9 mouse cellular contexts compared by ENCODE assay signal in genomic region chr9:118622376-118623166, GRCm38 (mm10). TPM values are rescaled to one million over a fixed set of nuclear protein-coding genes. Genes with fewer than 3 reads are reported as not detected.
DNase-seq lines count a peak whose midpoint lies in the region; ATAC-seq and TF ChIP-seq lines count a peak whose summit lies in the region.
"Had no signal": no experiment of that assay in that cellular context is flagged by ENCODE, and none has a peak within 500 bp of the region (broad histone marks: within the 10 kb centered on the region; RNA-seq: fewer than 3 reads in every experiment).

No protein-coding gene starts in this region.

- H3K9ac ChIP-seq in midbrain, embryonic 14.5 days (replicated peaks; ENCODE audit: low read length) = no peak overlapping the region
- H3K9ac ChIP-seq in midbrain, embryonic 15.5 days = no peak overlapping the region

- DNase-seq in midbrain, embryonic 14.5 days = peak; percentile 11
- DNase-seq in gastrocnemius, adult 2 months = peak; percentile 73
- peak; percentile 86 for DNase-seq in kidney, postnatal 14 days
- peak; percentile 49 for DNase-seq in right cerebral cortex, postnatal 14 days
- DNase-seq in MN1 (ENCODE audit: low spot score) = no peak
- no peak for DNase-seq in thymus, adult 2 months
- DNase-seq: cerebellum, adult 8-10 months had no signal

- no peak for TF ChIP-seq CTCF in gastrocnemius, adult 2 months (IDR thresholded peaks at IDR 0.05)
- TF ChIP-seq CTCF in thymus, adult 2 months (IDR thresholded peaks at IDR 0.05; ENCODE audit: borderline replicate concordance, control insufficient read depth, extremely low read depth, insufficient read depth, low read length, poor library complexity) = no peak

- no peaks in the 10 kb centered on the region for H3K9me3 ChIP-seq in midbrain, embryonic 14.5 days (ENCODE audit: control insufficient read depth, low read length)
- no peaks in the 10 kb centered on the region for H3K9me3 ChIP-seq in midbrain, embryonic 15.5 days

- no peaks in the 10 kb centered on the region for H3K36me3 ChIP-seq in midbrain, embryonic 14.5 days (ENCODE audit: control insufficient read depth, insufficient read depth, low read length)
- H3K36me3 ChIP-seq in midbrain, embryonic 15.5 days (replicated peaks) = no peaks in the 10 kb centered on the region
- H3K36me3 ChIP-seq in thymus, adult 2 months (ENCODE audit: control insufficient read depth, insufficient read depth, low read length) = no peaks in the 10 kb centered on the region

- H3K4me1 ChIP-seq in midbrain, embryonic 14.5 days (ENCODE audit: control insufficient read depth, insufficient read depth, low read length) = peaks cover 2% of the 10 kb centered on the region; the same call in 1 of the 2 replicates
- 0 out of 2 replicates have a peak, but pooled peaks cover 6% of the 10 kb centered on the region for H3K4me1 ChIP-seq in midbrain, embryonic 15.5 days
- H3K4me1 ChIP-seq in thymus, adult 2 months (replicated peaks; ENCODE audit: control insufficient read depth, insufficient read depth, low read length) = peaks cover 11% of the 10 kb centered on the region

- 86% methylated on average over 18 of the region's 18 CpGs for WGBS in midbrain, embryonic 14.5 days
- WGBS in midbrain, embryonic 15.5 days = 82% methylated on average over 18 of the region's 18 CpGs
- 90% methylated on average over 18 of the region's 18 CpGs for WGBS in thymus, adult 2 months

- no peak overlapping the region for H3K4me3 ChIP-seq in midbrain, embryonic 14.5 days (replicated peaks; ENCODE audit: low read depth, low read length)
- H3K4me3 ChIP-seq in midbrain, embryonic 15.5 days = no peak overlapping the region
- H3K4me3 ChIP-seq in gastrocnemius, adult 2 months = no peak overlapping the region
- H3K4me3 ChIP-seq in thymus, adult 2 months (ENCODE audit: control insufficient read depth, insufficient read depth, low read length) = no peak overlapping the region

- no peak for ATAC-seq in midbrain, embryonic 14.5 days (ENCODE audit: low FRiP score, low TSS enrichment)
- ATAC-seq in midbrain, embryonic 15.5 days (replicated peaks) = no peak
- ATAC-seq in monocyte, adult 5-6 weeks (replicated peaks; ENCODE audit: insufficient number of reproducible peaks, low FRiP score, low TSS enrichment, poor library complexity, severe bottlenecking) = no peak

- H3K4me2 ChIP-seq in midbrain, embryonic 14.5 days (ENCODE audit: low read length) = no peak overlapping the region
- no peak overlapping the region for H3K4me2 ChIP-seq in midbrain, embryonic 15.5 days

- intact Hi-C loops in gastrocnemius, adult 2 months (cut with DNase I) = no loop called here

- no peak for TF ChIP-seq POLR2A in thymus, adult 2 months (IDR thresholded peaks at IDR 0.05; ENCODE audit: control insufficient read depth, extremely low read depth, insufficient read depth, low read length, poor library complexity)

- no peaks in the 10 kb centered on the region for H3K27me3 ChIP-seq in midbrain, embryonic 14.5 days (ENCODE audit: control insufficient read depth, insufficient read depth, low read length)
- H3K27me3 ChIP-seq in midbrain, embryonic 15.5 days (replicated peaks) = no peaks in the 10 kb centered on the region
- H3K27me3 ChIP-seq in thymus, adult 2 months (ENCODE audit: control insufficient read depth, insufficient read depth, low read length) = no peaks in the 10 kb centered on the region

- no peak overlapping the region for H3K27ac ChIP-seq in midbrain, embryonic 14.5 days (replicated peaks; ENCODE audit: low read depth, low read length)
- H3K27ac ChIP-seq in midbrain, embryonic 15.5 days = no peak overlapping the region
- H3K27ac ChIP-seq in gastrocnemius, adult 2 months = peak overlapping the region; percentile 62
- H3K27ac ChIP-seq in thymus, adult 2 months (ENCODE audit: control insufficient read depth, insufficient read depth, low read length) = no peak overlapping the region

RNA-seq across cellular contexts. Expression of gene Itga9, which starts 16.1 kb away (rescaled TPM):
- polyA plus RNA-seq in midbrain, embryonic 14.5 days (2014; fragmentation: Nextera tagmentation; extraction: Ambion mirVana) = 1.3 and 2.4 TPM in 2 replicates
- 2.0 and 2.1 TPM in 2 replicates for polyA plus RNA-seq in midbrain, embryonic 15.5 days (2015; fragmentation: Nextera tagmentation; extraction: Ambion mirVana)
- total RNA-seq in gastrocnemius, adult 2 months (2021) = 1 to 10 TPM; 3.0 to 5.7 TPM
- polyA plus RNA-seq in thymus, adult 2 months (2012; rRNA removed) = 7.2 and 9.0 TPM in 2 replicates
- total RNA-seq in monocyte, adult 5-6 weeks (2017) = 0.10 to 3.6 TPM in 2 of 3 replicates, not detected in the other

Comparison
In these comparisons a context has a peak if more than half of its experiments do, and no peak if none do; other contexts are left out.
1. DNase-seq: peak in midbrain, embryonic 14.5 days (single experiment), gastrocnemius, adult 2 months (single experiment), kidney, postnatal 14 days (single experiment) and right cerebral cortex, postnatal 14 days (single experiment); none in MN1 (single experiment) and thymus, adult 2 months (single experiment).